Mouse (Mus musculus) limb, embryonic 13.5 days (tissue): ENCODE data around the gene BC107364. TPM values are rescaled to one million over a fixed set of nuclear protein-coding genes. Genes with fewer than 3 reads are reported as not detected.
"Not testable (repeated sequence)": the region's sequence is repeated elsewhere in the genome, so short reads cannot be mapped to it uniquely, and the experiment has no call there.

Experiments
- ATAC-seq: fragments of 200-750 bp; cut with Nextera tagmentation; 2 replicates; pipeline ENCODE4 v1.8.0; 2017; ENCODE audit warnings: low read depth, moderate number of reproducible peaks, moderate TSS enrichment; ENCODE audit not compliant: low FRiP score
- H3K27ac ChIP-seq: fragments of 300-500 bp; sonication (generic); 2 replicates; pipeline ENCODE4 v1.5.1; 2015; ENCODE audit warnings: inconsistent platforms, mild to moderate bottlenecking, moderate library complexity
- H3K27me3 ChIP-seq: fragments of 300-500 bp; sonication (generic); 2 replicates; pipeline ENCODE4 v1.6.1; 2015; ENCODE audit warnings: mild to moderate bottlenecking, inconsistent platforms
- H3K36me3 ChIP-seq: fragments of 300-500 bp; sonication (generic); 2 replicates; pipeline ENCODE4 v1.6.1; 2015; ENCODE audit warnings: inconsistent platforms, mild to moderate bottlenecking, moderate library complexity
- H3K4me1 ChIP-seq: fragments of 300-500 bp; sonication (generic); 2 replicates; pipeline ENCODE4 v1.6.1; 2015; ENCODE audit warnings: inconsistent platforms
- H3K4me2 ChIP-seq: fragments of 300-500 bp; sonication (generic); replicated peaks from 2 replicates; pipeline ENCODE4 v1.6.1; 2015; ENCODE audit warnings: inconsistent platforms, mild to moderate bottlenecking, moderate library complexity
- H3K4me3 ChIP-seq: fragments of 300-500 bp; sonication (generic); 2 replicates; pipeline ENCODE4 v1.5.1; 2015; ENCODE audit warnings: moderate library complexity, mild to moderate bottlenecking, inconsistent platforms
- H3K9ac ChIP-seq: fragments of 300-500 bp; sonication (generic); 2 replicates; pipeline ENCODE4 v1.6.1; 2015; ENCODE audit warnings: mild to moderate bottlenecking, inconsistent platforms
- H3K9me3 ChIP-seq: fragments of 300-500 bp; sonication (generic); 2 replicates; pipeline ENCODE4 v1.6.1; 2016; ENCODE audit warnings: inconsistent platforms
- WGBS: fragments of 180-500 bp; shearing (Covaris S2); methylation state at CpG from one replicate; pipeline ENCODE4 v1.1.7; 2015; 5-methylcytosine and 5-hydroxymethylcytosine counted together
- polyA plus RNA-seq: library from polyadenylated mRNA; unstranded; fragments of >200 nt; fragmentation: Nextera tagmentation; extraction: Ambion mirVana; gene quantifications from 2 replicates; pipeline ENCODE4 v1.2.1, GENCODE M21; 2015

BC107364 gene
- polyA plus RNA-seq = not detected in 2 replicates

DNA sequence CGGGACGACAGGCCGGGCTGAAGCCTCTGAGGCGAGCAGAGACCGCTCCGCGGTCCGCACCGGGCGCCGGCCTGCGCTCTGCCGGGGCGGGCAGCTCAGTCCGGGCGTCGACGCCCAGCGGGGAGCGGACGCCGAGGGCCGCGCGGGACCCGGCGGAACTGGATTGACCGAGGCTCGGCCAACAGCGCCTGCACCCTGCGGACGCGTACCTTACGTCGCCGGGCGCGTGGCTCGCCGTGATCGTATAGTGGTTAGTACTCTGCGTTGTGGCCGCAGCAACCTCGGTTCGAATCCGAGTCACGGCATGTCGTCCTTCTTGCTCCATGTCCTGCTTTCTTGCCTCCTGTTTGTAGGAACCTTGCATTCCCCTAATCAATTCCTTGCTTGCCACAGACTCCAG is at the start of gene BC107364:
Gene BC107364 (minus strand): TSS at position 45 of the 400 bp plus-strand sequence.
- H3K36me3 ChIP-seq, H3K27ac ChIP-seq, H3K4me2 ChIP-seq, H3K4me1 ChIP-seq, ATAC-seq, H3K9me3 ChIP-seq, H3K9ac ChIP-seq, H3K4me3 ChIP-seq: not testable (repeated sequence)
- no CpG with 5 or more reads among the region's 48 CpGs for WGBS
- peaks cover 14% of the 10 kb centered on the region for H3K27me3 ChIP-seq

DNA sequence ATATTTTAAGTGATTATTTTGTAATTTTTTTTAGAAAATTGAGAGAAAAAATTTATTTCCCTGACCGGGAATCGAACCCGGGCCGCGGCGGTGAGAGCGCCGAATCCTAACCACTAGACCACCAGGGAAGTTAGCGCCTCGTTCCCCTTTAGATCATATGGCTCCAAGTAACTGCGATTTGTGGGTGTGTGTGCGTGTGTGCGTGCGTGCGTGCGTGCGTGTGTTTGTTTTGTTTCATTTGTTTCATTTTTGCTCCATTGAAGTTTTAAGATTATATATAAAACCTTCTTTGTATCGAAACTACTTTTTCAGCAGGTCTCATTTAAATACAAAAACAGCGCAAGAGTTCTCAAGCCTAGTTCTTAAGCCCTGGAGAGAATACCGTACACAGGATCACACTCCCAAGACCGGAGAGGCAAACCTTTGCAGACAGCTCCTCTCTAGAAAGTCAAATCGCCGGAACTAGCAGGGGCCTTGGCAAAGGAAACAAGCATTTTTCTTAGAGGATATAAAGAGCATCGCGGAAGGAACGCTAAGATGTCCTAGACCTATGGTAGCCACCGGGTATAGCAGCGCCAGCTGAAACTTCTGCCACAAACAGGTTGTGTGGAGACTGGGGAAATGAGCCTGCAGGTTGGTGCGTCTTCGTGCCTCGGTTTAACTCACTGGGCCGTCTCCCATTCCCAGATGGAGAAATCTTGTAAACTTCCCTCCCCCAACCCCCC is 49.4 kb upstream of the BC107364 start:
- H3K9ac ChIP-seq = peak overlapping the region; percentile 68
- peak overlapping the region; percentile 71 for H3K4me3 ChIP-seq
- no peaks in the 10 kb centered on the region for H3K27me3 ChIP-seq
- H3K4me2 ChIP-seq = peak overlapping the region; percentile 83
- peaks cover 8% of the 10 kb centered on the region; the same call in 1 of the 2 replicates for H3K4me1 ChIP-seq
- WGBS = under 1% methylated on average over 32 of the region's 32 CpGs
- H3K9me3 ChIP-seq = no peaks in the 10 kb centered on the region
- ATAC-seq = peak; percentile 71; the same call in 1 of the 2 replicates
- H3K27ac ChIP-seq = peak overlapping the region; percentile 78
- H3K36me3 ChIP-seq = no peaks in the 10 kb centered on the region

DNA sequence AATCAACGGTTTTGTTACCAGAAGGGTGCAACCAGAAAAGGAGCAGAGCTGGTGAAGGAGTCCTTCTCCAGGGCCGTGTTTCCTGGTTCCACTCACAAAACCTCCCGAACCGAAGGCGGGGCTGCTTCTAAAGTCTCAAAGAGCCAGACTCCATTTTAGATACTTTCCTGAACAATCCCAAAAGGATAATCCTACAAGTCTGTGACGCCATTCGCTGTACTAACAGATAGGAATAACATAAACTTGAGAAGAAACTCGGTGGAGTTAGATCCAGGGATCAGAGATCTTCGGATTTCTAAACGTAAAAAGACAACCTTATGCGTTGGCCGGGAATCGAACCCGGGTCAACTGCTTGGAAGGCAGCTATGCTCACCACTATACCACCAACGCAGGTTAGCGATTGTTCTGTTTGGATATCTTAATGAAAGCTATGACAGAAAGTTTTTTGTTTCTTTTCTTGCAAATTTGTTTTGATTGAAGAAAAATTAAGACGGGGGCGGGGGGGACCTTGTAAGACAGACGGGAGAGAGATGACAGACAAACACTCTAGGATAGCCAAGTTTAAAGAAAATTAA is 48.7 kb upstream of the BC107364 start:
- Histone ChIP-seq H3K9me3 (no peaks in the 10 kb centered on the region), H3K4me2 (peak overlapping the region; percentile 65), H3K9ac (peak overlapping the region; percentile 76), H3K27ac (peak overlapping the region; percentile 84), H3K4me1 (peaks cover 8% of the 10 kb centered on the region; the same call in 1 of the 2 replicates), H3K36me3 (no peaks in the 10 kb centered on the region), H3K27me3 (no peaks in the 10 kb centered on the region), H3K4me3 (peak overlapping the region; percentile 71)
- ATAC-seq = peak; percentile 66
- under 1% methylated on average over 19 of the region's 19 CpGs for WGBS

DNA sequence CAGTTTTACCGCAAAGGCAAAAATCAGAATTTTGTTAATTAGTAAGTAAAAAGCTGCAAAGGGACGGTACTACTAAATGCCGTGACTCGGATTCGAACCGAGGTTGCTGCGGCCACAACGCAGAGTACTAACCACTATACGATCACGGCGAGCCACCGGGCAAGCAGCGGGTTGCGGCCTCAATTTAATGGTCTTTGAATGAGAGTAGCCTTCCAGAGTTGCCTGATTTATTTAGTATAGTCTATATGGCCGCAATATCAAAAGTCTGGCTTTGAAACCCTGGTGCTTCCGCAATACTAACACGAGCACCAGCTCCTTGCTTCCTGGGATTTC is 48.1 kb upstream of the BC107364 start:
- Histone ChIP-seq H3K36me3 (no peaks in the 10 kb centered on the region), H3K9me3 (no peaks in the 10 kb centered on the region), H3K4me1 (peaks cover 8% of the 10 kb centered on the region; the same call in 1 of the 2 replicates), H3K27me3 (no peaks in the 10 kb centered on the region), H3K4me3 (peak overlapping the region; percentile 71), H3K9ac (peak overlapping the region; percentile 79), H3K4me2 (peak overlapping the region; percentile 65), H3K27ac (peak overlapping the region; percentile 92)
- peak; percentile 71 for ATAC-seq
- under 1% methylated on average over 17 of the region's 17 CpGs for WGBS

DNA sequence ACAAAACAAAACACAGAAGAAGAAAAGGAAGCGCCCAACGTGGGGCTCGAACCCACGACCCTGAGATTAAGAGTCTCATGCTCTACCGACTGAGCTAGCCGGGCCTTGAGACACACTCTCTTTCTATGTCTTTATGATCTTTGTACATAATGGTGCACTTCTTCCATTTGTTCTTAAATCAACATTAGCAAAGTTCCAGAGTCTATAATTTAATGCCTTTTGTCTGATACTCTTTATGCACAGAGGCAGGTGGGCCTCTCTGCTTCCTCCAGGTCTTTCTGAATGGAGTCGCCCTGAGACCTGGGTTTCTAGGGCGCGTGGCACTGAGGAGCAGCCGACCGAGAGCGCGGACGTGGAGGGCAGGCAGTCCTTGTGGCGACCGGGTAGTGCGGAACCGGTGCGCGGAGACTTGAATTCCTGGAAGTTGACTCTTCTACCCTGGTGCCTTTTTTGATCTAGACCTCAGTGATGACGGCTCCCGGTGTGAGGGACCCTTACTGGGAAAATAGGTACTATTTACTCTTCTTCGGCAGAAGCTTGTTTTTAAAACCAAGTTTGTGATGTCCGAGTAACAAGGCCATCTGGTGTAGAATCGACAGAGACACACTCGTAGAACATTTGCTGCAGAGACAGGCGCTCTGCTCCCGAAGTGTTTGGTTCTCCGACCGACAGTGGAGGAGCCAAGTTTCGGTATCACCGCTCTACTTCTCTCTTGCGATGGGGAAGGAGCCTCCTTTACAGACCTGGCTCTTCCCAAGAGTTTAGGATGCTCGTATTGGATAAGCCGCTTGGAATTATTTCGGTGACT is 47.6 kb upstream of the BC107364 start:
- H3K9ac ChIP-seq = peak overlapping the region; percentile 79
- no peaks in the 10 kb centered on the region for H3K36me3 ChIP-seq
- peak; percentile 25; the same call in 1 of the 2 replicates for ATAC-seq
- peak overlapping the region; percentile 92 for H3K27ac ChIP-seq
- no peaks in the 10 kb centered on the region for H3K27me3 ChIP-seq
- H3K4me3 ChIP-seq = peak overlapping the region; percentile 71
- H3K4me2 ChIP-seq = peak overlapping the region; percentile 61
- WGBS = under 1% methylated on average over 36 of the region's 36 CpGs
- peaks cover 8% of the 10 kb centered on the region; the same call in 1 of the 2 replicates for H3K4me1 ChIP-seq
- no peaks in the 10 kb centered on the region for H3K9me3 ChIP-seq

DNA sequence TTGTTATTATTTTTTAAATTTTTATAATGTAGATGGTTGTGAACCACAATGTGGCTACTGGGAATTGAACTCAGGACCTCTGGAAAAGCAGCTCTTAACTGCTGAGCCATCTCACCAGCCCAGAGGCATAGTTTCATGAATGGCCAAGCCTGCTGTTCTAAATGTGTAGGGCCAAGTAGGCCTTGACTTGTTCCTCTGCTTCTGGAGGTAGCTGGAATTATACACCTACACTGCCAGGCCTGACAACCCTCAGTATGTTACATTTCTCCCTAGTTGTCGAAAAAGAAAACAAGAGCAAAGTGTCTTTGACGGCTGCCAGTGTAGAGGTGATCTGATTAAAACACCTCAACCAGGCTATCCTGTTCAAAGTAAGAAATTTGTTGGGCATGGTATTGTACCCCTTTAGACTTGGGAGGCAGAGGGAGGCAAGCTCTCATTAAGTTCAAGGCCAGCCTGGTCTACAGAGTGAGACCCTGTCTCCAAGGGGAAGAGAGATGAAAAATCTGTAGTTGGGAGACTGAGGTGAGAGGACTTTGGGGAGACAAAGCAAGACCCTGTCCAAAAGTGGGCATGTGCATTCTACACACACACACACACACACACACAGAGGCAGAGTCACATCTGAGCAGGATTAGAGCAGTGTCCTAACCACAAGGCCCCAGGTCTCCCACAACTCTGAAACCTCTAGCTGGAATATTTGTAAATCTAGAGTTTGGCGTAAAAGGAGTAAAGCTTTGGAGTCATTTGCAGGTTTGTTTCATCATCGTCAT is 46.6 kb upstream of the BC107364 start:
- no peak for ATAC-seq
- H3K4me2 ChIP-seq = peak overlapping the region; percentile 61; the same call in 1 of the 2 replicates
- 82% methylated on average over 4 of the region's 4 CpGs for WGBS

DNA sequence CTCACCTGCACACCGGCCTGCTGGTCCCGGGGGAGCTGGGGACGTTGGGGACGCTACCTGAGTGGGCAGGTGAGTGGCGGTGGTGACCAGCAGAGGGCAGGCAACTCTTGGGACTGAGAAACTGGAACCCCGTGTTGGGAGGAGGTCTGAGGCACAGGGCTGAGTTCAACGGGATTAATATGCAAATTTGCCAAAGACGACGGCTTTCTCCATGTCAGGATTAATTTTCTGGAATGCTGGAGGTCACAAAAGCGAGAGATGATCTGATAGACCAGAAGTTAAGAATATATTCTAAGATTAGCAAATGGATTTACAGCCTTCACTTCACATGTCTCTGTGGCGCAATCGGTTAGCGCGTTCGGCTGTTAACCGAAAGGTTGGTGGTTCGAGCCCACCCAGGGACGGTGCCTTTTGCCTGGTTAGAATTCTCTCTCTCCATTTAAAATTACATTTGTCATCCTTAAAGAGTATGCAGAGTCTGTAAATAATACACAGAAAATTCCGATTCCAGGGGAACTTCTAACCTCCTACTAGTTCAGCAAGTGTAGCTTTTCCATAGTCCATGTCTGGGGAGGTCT is 45.4 kb upstream of the BC107364 start:
- Histone ChIP-seq H3K27ac (0 out of 2 replicates have a peak overlapping the region, but pooled peaks have one; percentile 55), H3K4me3 (peak overlapping the region; percentile 53), H3K4me1 (peaks cover 8% of the 10 kb centered on the region; the same call in 1 of the 2 replicates), H3K9ac (peak overlapping the region; percentile 64), H3K9me3 (no peaks in the 10 kb centered on the region), H3K4me2 (peak overlapping the region; percentile 86), H3K27me3 (no peaks in the 10 kb centered on the region), H3K36me3 (no peaks in the 10 kb centered on the region)
- 0% methylated on average over 19 of the region's 19 CpGs for WGBS
- ATAC-seq = peak; percentile 24; the same call in 1 of the 2 replicates

More for the DNA sequence above, 46.6 kb upstream of the BC107364 start:
- Histone ChIP-seq H3K27ac (no peak overlapping the region), H3K4me3 (peak overlapping the region; percentile 71; the same call in 1 of the 2 replicates), H3K9me3 (no peaks in the 10 kb centered on the region), H3K27me3 (no peaks in the 10 kb centered on the region), H3K36me3 (no peaks in the 10 kb centered on the region), H3K4me1 (peaks cover 8% of the 10 kb centered on the region; the same call in 1 of the 2 replicates), H3K9ac (no peak overlapping the region)

DNA sequence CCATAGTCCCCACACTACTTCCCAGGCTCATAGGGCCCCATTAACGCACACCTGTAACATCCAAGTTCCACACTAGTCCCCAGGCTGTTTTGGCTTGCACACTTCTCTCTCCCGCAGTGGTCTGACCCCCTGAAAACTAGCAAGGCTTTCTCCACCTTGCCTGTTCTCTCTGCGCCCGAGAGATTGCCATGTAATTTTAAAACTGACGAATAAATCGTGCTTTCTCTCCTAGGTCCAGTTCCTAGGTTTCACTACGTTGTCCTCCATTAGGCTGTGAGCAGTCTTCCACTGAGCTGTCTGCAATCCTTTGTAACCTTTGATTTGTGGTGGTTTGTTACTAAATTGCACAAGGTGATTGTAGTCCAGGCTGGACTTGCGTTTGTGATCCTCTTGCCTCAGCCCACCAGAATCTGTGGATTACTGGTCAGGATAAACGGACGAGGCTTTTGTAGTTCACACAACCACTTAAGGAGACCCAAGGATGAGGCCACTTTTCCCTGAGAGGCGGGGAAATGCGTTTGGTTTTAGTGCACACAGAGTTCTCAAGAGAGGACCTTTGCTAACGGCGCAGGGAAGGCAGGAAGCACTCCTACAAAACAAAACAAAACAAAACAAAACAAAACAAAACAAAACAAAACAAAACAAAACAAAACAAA is 44.6 kb upstream of the BC107364 start:
- Histone ChIP-seq H3K4me3 (peak overlapping the region; percentile 53), H3K27ac (peak overlapping the region; percentile 55; the same call in 1 of the 2 replicates), H3K9ac (peak overlapping the region; percentile 64), H3K4me2 (peak overlapping the region; percentile 86)
- not testable (repeated sequence) for H3K9me3 ChIP-seq, H3K4me1 ChIP-seq, H3K27me3 ChIP-seq, H3K36me3 ChIP-seq, ATAC-seq
- 11% methylated on average over 14 of the region's 14 CpGs for WGBS

DNA sequence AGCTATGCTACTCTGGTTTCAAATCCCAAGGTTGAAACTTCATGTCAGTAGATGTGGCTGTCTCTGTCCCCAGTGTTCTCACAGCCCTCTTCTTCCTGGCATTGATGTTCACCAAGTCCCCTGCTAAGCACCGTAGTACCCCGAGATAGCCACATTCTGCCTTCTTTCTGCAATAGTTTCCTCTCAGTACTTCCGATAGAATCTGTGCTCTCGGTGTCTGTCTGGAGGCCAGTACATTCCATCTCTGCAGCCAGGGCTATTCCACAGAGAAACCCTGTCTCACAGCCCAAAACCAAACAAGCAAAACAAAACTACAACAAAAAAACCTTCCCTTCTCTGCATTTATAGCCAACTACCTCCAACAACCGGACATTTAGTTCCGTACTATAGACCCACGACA is 44.1 kb upstream of the BC107364 start:
- Histone ChIP-seq H3K4me1 (peaks cover 8% of the 10 kb centered on the region; the same call in 1 of the 2 replicates), H3K27me3 (no peaks in the 10 kb centered on the region), H3K36me3 (no peaks in the 10 kb centered on the region), H3K27ac (no peak overlapping the region), H3K4me3 (no peak overlapping the region), H3K4me2 (peak overlapping the region; percentile 86), H3K9me3 (no peaks in the 10 kb centered on the region), H3K9ac (no peak overlapping the region; the same call in 1 of the 2 replicates)
- 62% methylated on average over 7 of the region's 7 CpGs for WGBS
- no peak for ATAC-seq

DNA sequence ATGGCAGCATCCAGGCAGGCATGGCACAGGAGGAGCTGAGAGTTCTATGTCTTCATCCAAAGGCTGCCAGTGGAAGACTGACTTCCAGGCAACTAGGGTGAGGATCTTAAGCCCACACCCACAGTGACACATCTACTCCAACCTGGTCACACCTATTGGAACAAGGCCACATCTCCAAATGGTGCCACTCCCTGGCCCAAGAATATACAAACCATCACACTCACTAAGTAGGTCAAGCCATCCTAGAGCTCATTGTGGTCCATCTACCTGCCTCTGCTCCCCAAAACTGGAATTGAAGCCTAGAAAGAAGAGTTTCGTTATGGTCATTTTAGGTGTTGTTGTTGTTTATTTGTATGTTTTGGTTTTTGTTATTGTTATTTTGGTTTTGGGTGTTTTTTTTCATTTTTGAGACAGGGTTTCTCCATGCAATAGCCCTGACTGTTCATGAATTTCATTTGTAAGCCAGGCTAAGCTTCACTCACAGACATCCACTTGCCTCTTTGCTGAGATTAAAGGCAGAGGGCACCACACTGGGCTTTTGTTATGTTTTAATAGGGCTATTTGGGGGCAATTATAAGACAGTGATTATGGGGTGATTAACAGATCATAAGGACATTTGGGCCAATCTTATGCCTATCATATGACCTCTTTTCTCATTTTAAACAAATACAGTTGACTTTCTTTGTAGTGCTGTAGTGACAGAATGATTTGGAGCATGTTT is 43.5 kb upstream of the BC107364 start:
- no peak for ATAC-seq
- no peak overlapping the region for H3K4me3 ChIP-seq
- H3K4me1 ChIP-seq = peaks cover 8% of the 10 kb centered on the region; the same call in 1 of the 2 replicates
- no peak overlapping the region for H3K27ac ChIP-seq
- H3K9ac ChIP-seq = no peak overlapping the region
- H3K9me3 ChIP-seq = no peaks in the 10 kb centered on the region
- no peaks in the 10 kb centered on the region for H3K27me3 ChIP-seq
- WGBS = 88% methylated on average over 1 of the region's 1 CpGs
- H3K36me3 ChIP-seq = no peaks in the 10 kb centered on the region
- no peak overlapping the region for H3K4me2 ChIP-seq
